Mouse (Mus musculus): ENCODE results near the gene Acaa1b.
A peak's percentile ranks its signal among the peaks of the same experiment; 100 is the strongest.

Acaa1b gene

DNA sequence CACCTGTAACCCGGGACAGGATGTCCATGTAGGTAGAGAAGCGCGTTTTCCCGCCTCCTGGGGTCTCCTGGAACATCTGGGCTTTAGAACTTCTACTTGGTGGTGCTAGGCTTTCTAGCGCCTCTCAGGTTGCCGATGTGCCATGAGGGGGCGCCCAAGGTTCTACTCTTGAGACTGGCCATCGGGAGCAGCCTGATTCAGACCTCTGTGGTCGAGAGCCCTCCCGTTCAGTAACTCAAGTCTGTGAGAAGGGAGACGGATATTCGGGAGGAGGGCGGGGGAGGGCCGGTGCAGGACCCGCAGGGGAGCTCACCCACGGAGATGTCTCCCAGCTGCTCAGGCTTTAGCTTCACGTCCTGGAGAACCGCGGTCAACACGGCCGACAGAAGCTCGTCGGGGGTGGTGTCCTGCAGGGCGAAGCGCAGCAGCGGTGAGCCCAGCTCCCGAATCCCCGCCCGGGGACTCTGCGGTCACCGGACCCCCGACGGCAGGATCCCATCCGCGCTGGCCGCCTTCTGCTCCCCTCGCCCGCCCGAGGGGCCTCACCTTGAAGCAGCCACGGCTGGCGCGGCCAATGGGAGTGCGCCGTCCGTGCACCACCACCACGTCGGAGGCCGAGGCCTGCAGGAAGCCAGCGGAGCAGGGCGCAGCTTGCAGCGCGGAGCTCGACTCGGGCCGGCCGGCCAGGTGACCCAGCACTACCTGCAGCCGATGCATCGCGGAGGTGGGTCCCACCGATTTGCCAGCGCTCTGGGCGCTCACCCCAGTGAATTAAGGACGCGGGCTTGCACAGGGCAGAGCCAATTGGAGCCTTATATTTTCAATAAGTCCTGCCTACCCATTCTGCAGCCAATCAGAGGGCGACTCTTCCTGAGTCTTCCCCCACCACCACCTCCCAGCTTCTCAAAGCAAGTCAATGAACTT, at the start of gene Acaa1b:
Gene Acaa1b (minus strand): TSS at position 816 of the 924 bp plus-strand sequence.
- peak; percentile 93 for DNase-seq (ENCODE audit: low spot score)

DNA sequence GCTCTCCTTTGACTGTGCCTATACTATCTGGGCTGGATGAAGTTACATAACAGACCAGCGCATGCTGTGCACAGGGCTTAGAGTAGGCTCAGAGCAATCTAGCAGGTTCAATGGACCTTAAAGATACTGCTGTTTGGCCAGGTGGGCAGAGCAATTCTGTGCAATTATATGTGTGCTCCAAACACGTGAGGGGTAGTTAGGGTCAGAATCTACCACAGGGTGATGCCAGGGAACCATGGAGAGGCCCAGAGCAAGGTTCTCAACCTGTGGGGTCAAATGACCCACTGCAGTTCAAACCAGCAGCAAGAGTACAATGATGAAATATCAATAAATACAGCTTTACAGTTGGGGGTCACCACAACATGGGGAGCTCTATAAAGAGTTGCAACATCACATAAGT, 49.8 kb upstream of the Acaa1b start:
- DNase-seq (ENCODE audit: low spot score): no peak

DNA sequence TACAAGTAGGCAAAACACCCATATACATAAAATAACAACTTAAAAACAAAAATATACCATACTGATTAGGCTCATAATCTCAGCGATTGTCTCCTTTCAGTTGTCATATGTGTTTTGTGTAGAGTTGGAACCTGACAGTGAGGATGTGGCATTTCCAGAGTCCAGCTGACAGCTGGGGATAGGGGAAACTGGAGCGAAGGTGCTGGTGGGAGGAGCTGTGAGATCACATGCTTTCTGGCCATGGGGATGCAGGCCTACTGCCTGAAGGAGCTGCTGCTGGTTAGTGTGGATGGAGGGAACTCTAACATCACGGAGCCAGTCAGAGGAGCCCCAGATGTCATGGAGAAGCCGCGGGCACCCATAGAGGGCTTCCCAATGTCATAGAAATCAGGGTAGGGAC, 48.9 kb upstream of the Acaa1b start:
- DNase-seq (ENCODE audit: low spot score): no peak

DNA sequence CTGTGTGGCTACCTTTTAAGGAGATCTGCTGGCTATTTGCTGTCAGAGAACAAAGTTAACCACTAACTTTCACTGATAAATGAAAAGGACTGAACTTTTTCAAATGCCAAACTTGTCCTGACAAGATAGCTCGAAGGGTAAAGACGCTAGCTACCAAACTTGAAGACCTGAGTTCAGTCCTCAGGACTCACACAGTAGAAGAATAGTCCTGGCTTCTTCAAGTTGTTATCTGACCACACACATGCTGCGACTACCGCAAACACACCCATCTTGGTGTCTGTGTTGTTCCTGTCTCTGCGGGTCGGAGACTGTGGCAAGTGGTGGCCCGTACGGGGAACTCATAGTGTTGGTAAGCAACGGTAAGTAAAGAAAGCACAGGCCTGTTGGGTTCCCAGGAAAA, 46.7 kb upstream of the Acaa1b start:
- DNase-seq (ENCODE audit: low spot score): no peak

DNA sequence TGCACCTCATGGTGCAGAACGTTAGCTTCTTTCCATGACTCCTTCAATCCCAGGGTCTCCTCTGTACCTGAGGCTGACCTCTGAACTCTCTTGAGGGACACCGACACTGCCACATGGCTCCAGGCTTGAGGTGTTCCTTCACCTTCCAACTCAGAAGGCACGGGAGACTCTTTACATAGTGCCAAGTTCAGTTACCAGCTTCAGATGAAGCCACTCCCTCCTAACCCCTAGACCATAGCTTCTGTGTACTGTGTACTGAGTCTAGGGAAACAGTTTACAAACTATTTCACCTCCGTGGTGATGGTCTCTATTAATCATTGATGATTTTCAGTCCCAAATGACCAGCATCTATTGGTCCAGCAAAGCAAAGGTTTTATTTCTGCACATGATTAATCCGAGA, 44.8 kb upstream of the Acaa1b start:
- no peak for DNase-seq (ENCODE audit: low spot score)

DNA sequence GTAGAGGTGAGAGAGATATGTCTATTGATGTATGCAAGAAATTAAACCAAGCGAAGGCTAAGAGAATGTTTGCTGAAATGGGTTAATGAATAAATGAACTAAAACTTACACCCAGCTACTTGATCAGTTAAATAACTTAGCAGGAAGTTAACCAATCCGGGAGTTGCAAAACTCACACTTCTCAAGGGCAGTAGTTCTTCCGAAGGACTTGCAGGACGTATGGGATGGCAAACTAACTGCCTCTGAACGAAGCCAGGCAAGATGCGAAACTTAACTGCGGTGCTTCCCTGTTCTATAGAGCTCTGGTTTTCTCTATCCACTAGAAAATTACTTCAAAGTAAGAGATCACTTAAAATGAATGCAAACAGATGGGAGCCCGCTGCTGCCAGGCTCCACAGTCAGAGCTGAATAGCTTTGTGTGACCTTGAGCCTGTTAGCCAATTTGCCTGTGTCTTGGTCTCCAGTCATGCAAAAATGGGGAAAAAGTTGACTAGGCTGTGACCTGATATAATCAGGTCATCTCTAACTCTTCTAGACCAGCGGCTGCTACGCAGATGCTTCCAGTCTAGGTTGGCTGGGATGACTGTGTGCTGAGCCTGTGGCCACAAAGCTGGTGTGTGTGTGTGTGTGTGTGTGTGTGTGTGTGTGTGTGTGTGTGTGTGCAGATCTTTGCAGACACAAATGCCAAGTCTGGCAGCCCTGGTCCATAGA, 42.4 kb upstream of the Acaa1b start:
- no peak for DNase-seq (ENCODE audit: low spot score)

DNA sequence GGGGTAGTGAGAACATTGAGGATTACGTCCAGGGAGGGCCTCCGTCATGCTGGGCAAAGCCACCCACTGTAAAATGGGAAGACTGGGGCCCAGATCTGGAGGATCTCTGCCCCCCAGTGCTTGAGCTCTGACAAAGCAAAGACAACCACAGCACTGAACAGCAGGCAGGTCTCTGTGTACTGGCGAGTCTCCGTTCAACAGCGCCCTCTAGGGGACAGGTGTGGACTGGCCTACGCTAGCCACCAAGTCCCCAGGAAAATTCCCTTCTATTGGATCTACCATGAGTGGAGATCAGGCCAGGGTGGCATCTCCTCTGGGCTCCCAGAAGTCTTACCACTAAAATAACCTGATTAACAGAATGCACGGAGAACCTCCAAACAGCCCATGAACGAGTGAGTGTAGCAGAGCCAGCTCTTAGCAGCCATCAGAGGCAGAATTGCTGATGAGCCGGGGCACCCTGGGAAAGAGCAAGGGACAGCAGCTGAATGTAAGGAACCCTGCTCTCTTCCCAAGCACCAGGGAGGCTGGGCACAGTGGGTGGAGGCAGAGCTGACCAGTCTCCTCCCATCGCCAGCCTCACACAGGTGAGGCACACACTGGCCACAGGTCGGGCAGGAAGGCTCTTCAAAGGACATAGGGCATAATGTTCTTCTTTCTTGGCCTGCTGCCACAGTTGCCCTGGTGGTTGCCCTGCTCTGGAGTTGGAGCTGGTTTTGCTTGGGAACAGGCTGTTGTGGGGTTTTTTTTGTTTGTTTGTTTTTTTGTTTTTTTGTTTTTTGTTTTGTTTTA, 35.5 kb upstream of the Acaa1b start:
- peak; percentile 53 for DNase-seq (ENCODE audit: low spot score)

DNA sequence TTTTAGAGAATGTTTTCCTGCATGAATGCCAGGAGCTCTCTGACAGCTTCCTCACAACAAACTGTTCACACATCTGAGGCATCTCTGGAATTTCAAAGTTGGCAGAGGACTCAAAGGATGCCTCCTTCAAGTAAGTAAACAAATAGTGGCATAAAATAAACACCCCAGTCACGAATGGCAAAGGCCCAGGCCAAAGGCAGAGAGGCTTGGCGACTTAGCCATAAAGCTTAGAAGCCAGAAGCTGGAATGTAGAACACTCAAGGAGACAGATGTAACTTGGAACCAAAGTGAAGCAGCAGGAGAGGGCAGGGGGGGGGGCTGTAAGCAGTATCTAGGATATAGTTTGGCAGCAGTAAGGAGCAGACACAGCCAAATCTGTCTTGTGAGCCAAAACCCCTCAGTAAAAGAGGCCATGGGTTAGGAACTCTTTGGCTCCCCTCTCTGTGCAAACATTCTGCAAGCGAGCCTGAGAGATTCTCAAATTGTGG, 24.4 kb upstream of the Acaa1b start:
- DNase-seq (ENCODE audit: low spot score): no peak

DNA sequence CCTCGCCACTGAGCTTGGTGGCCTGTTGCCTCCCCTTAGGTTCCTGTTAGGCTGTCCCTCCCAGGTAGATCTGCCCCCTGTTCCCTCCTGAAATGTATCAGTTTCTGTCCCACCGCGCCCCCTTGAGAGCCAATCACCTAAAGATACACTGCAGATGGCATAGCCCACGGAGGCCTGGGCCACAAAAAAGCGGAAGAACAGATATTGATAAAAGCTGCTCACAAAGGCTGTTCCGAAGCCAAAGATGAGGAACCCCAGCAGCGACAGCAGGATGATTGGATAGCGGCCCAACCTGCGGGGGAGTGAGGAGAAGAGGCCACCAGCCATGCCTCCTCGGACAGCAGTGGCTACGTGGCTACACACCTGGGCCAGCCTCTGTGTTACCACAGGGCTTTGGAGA, 22.4 kb upstream of the Acaa1b start:
- DNase-seq (ENCODE audit: low spot score): no peak

DNA sequence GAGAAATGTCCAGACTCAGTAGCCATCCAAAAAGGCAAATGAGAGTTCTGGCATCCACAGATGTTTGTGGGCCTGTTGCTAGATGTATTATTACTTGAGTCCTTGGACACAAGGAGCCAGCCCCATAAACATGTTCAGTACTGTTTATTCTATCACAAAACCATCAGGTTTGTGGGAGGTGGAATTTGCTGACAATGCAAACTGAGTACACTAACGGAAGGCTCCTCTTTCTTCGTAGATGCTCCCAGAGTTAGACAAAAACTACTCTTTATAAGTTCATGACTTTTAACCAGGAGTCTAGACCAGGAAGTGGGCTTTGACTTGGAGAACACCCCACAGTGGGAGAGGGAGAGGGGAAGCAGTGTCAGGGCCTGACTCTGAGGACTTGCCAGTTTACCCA, 10.7 kb upstream of the Acaa1b start:
- DNase-seq (ENCODE audit: low spot score): no peak

DNA sequence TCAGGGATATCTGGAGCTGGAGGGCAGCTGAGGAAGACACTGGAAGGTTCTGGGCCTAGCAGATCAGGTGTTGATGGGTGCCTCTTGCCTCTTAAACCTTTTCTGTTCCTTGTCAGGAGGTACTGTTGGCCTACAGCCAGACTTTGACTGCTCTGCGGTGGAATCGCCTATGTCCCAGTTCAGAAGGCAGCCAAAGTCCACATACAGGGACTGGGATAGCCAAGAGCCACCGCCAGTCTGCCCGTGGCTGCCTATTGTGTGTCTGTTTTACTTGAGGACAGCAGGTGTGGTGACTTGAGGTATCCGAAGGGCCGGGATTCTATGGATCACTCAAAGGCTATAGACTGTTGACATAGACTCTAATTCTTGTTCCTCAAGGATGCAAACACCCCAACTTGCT, 8.7 kb upstream of the Acaa1b start:
- DNase-seq (ENCODE audit: low spot score): no peak

DNA sequence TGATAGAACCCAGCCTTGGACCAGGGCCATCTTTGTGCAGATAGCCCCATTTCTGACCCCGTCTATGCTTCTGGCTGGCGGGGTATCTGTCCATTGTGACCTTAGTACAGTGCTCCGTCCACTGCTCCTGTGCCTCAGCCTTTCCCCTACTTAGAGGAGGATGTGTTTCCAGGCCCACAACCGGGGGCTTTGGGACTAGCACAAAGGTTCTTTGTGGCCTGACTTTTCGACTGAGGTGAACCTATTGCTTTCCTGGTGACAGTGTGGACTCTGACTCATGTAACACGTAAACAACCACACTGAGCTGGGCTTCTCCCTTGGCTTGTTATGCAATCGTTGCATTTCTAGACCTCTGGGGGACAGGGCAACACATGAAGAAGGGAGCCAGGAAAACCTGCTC, 7.8 kb upstream of the Acaa1b start:
- no peak for DNase-seq (ENCODE audit: low spot score)

DNA sequence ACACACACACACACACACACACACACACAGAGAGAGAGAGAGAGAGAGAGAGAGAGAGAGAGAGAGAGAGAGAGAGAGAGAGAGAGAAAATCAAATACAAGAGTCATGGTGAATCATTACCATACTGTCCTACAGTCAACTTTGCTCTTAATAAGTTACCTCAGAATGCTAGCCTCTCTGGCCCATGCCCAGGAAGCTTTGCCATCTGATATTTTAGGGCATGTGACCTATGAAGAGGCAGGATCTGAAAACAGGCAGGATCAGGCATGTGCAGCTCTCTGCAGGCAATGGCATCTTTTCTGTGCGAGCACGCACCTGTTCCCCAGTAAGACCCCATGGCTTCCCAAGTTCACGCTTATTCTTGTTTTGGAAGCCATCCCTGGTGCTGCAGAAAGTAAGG, 3.8 kb upstream of the Acaa1b start:
- no peak for DNase-seq (ENCODE audit: low spot score)

DNA sequence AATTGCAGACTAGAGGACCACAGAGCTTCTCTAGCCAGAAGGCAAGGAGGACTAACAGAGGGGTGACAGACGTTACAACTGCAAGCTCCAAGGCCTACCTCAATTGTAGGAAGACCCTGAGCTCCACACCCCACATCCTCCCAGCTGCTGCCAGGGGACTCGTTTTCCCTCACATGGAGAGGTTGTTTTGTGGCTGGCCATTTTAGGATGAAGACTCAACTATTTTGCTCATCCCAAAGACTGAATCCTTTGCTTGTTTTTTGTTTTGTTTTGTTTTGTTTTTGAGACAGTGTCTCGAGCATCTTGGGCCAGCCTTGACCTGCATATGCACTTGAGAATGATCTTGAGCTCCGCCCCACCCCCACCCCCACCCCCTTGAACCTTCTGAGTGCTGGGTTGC, 2.0 kb upstream of the Acaa1b start, which contains the start of gene Gm47289:
Gene Gm47289 (plus strand): TSS at position 301 of the 400 bp plus-strand sequence.
- no peak for DNase-seq (ENCODE audit: low spot score)

DNA sequence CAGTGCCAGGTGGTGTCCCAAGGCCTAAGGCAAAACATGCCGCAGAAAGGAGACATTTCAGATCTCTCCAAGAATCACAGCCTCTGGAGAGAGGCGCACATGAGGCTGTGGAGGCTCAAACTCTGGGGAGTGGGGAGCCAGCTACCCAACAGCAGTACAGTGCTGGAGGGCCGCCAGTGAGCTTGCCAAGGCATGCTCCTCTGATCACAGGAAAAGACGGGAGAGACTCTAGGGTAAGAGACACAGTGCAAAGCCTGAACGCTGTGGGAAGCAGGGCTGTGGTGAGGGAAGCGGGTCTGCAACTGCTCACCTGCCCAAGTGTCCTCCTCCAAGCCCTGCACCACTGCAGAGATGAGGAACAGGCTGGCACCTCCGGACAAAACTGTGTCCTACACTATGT, 1.1 kb downstream of the Acaa1b start:
- no peak for DNase-seq (ENCODE audit: low spot score)

DNA sequence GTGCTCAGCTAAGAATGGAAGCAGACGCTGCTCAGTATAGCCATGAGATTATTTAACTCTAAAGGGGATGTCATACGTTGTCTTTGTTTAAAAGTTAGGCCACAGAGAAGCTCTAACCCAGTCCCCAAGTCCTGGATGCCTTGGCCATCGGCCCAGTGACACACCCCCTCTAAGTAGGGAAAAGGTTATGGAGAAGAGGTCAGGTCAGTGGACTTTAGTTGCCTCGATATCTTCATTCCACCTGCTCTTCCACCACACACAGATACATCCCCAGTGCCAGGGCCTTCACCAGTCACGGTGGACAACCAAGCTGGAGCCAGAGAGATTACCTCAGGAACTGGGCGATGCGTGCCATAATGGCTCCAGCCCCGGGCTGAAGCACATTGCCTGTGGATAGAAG, 1.5 kb downstream of the Acaa1b start:
- no peak for DNase-seq (ENCODE audit: low spot score)

DNA sequence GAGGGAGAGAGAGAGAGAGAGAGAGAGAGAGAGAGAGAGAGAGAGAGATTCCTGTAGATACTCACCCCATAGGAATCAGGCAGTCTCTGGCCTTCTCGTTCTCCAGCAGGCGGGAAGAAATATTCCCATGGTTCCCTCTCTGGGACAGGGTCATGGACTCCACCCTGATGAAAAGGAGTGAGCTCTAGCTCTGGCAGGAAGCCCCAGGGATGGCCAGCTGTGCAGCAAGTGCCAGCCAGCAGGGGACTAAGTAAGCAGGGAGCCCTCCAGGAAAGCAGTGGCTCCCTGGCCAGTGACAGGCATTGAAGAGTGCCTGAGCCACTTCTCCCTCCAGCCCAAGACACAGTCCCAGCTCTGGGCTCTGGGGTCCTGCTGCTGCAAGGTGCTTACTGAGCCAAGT, 5.1 kb downstream of the Acaa1b start:
- no peak for DNase-seq (ENCODE audit: low spot score)

DNA sequence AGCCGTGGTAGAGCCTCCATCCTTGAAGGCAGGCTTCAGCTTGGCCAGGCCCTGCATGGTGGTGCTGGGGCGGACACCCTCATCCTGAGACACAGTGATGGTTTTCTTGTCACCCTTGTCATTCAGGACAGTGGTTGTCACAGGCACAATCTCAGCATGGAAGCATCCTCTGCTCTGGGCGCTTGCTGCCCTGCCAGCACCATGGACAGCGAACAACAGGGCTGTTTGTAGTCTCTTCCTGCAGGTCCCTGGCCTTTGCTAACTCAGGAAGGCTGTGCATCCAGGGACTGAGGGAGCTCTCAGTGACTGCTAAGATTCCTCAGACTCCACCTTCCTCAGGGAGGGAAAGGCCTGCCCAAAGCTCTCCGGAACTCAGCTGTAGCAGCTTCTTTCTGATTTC, 7.3 kb downstream of the Acaa1b start:
- DNase-seq (ENCODE audit: low spot score): peak; percentile 83

DNA sequence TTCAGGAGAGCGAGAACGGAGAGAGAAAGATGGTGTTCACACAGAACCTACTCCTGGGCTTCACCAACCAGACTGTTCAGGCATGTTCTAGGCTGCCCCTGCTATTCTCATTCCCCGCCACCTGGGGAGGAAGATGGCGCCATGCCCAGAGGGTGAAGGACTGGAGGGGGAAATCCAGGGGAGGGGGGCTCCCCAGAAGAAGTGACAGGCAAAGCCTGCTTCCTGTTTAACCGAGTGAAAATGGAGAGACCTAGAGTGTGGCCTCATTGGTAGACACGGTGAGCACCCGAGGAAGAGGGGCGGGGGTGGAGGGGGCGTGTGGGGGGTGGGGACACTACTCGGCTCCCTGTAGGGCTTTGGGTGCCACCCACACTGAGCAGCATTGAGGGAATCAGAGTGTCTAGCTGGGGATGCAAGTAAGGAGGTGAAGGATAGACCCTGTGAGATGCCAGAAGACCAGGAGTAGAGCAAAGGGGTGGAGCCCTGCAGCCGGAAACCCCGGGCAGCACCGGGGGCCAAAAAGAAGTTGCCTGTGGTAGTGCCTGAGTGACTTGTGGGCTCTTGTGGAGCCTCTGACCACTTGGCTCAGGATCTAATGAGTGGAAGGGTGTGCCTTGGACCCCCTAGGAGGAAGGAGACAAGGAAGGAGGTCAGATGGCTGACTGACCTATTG, 10.7 kb downstream of the Acaa1b start:
- DNase-seq (ENCODE audit: low spot score): no peak

DNA sequence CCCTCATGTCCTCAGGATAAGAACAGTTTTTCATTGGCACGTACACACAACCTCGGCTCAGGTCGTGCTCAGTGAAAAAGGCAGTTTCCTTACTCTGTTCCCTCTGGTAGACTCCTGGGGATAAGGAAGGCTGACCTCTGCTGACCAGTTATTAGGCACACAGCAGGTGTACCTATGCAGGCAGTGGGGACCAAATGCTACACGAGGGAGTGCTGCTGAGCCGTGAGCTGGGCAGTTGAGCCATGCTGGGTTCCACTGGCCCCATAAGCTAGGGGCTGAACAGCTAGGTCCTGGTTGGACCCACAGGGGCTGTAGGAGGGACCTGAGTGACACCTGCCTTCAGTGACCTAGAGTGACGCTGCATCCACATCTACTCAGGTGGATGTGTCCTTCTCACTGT, 11.3 kb downstream of the Acaa1b start:
- no peak for DNase-seq (ENCODE audit: low spot score)

DNA sequence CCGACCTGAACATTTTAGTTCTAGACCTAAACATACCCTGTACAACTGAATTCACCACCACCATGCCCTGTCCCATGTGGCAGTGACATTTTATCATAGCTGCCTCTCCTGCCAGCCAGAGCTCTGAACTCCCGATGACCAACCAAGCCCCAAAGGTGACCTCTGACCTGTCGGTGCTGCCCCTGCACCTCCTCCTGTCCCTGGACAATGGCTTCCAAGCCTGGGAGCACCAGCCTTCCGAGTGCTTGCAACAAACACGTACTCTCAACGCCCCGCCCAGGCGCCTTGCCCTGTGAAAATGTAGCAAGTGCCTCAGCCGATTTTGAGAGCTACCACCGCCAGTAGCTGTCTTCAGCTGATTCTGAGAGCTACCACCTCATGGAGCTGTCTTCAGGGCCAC, 11.8 kb downstream of the Acaa1b start:
- DNase-seq (ENCODE audit: low spot score): no peak

DNA sequence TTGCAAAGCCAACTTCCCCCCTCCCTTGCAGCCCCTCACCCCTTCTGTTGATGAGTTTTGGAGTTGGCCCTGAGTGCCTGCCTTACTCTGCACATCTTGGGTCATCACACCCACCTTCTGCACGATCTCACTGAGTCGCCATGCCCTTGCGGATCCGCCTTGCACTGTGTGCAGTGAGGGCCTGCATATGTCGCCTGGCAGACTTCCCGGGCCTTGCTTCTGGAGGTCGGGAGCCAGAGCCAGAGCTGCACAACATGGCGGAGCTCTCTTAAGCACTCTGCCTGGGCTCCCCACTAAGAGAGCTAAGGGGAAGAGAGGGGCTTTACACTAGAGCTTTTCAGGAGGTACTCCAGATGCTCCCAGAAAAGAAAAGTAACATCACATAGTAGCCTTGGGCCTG, 12.2 kb downstream of the Acaa1b start:
- no peak for DNase-seq (ENCODE audit: low spot score)
